Mouse (Mus musculus) B cell, adult 2 months (primary cell): Measurements from ENCODE around the gene Adcy1.

ENCODE experiments used
- DNase-seq, 2 experiments: peaks; one replicate each; pipeline ENCODE4 v3.0.0; 2022

The Adcy1 gene

GRCm38 (mm10) chr11:7071617-7072016, 8.3 kb downstream of the Adcy1 start:
- no peak for DNase-seq

DNA sequence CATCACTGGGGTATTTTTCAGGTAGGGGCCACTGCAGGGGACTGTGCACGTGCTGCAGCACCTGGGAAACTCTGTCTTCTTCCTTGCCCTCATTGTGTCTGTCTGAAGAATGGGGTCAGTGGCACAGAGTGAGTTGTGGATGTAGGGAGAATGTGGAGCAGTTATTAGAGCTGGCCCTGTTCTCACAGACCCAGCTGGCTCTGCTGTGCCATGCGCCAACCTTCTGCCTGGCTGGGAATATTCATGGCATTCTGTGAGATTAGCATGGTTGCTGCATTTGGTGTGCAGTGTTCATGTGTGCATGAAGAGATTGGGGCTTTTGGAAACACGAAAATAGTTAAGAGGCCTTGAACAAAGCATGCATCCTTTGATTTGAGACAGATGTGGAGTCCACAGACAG, 10.3 kb downstream of the Adcy1 start:
- no peak for DNase-seq

GRCm38 (mm10) chr11:7076510-7076909, 13.2 kb downstream of the Adcy1 start:
- DNase-seq = no peak

GRCm38 (mm10) chr11:7081893-7082292, 18.6 kb downstream of the Adcy1 start:
- DNase-seq = no peak

DNA sequence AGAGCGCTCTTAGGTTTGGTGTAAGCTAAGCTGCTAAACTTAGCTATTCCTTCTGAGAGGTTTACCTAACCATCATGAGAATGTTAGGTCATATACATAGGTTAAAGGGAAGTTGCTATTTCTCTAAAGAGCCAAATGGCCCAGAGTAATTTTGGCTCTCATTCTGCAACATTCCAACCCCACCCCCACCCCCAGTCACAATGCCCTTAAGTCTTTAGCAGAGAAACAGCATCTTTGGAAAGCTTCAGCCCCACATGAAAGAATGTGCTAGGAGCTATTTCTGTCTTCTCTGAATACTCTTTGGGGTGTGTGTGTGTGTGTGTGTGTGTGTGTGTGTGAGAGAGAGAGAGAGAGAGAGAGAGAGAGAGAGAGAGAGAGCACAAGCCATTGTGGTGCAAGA, 20.6 kb downstream of the Adcy1 start:
- no peak for DNase-seq

- no peak for DNase-seq
Measured at GRCm38 (mm10) chr11:7085184-7085583, 21.9 kb downstream of the Adcy1 start.

DNA sequence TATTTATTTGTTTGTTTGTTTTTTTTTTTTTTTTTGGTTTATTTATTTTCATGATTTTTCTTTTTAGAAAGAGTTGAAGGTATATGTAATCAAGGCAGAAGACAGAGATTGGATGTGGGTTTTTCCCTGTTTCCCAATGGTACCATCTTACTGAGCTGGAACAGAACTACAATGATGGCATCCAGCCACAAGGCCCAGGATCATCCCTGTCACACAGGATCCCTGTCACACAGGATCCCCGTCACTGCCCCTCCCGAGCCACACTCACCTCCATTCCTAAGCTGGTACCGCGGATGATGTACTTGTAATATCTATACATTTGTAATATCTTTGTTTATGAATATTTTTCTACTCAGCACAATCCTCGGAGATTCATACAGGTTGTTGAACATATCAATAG, 27.8 kb downstream of the Adcy1 start:
- no peak for DNase-seq

DNA sequence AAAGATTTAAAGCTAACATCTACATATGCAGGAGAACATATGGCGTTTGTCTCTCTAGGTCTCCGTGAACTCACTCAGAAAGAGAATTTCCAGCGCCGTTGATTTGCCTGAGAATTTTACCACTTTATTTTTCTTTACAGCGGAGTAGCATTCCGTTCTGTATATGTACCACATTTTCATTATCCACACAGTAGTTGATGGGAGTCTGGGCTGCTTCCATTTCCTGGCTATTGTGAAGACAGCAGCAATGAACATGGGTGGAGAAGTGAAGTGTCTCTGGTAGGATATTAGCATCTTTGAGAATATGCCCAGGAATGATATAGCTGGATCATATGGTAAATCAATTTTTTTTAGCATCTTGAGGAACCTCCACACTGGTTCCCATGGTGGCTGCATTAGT, 31.6 kb downstream of the Adcy1 start:
- no peak for DNase-seq

- no peak for DNase-seq
Measured at GRCm38 (mm10) chr11:7101674-7102073, 38.4 kb downstream of the Adcy1 start.

- DNase-seq = no peak
Measured at GRCm38 (mm10) chr11:7102256-7103194, 39.2 kb downstream of the Adcy1 start.

GRCm38 (mm10) chr11:7105337-7105736, 42.0 kb downstream of the Adcy1 start:
- DNase-seq = no peak

DNA sequence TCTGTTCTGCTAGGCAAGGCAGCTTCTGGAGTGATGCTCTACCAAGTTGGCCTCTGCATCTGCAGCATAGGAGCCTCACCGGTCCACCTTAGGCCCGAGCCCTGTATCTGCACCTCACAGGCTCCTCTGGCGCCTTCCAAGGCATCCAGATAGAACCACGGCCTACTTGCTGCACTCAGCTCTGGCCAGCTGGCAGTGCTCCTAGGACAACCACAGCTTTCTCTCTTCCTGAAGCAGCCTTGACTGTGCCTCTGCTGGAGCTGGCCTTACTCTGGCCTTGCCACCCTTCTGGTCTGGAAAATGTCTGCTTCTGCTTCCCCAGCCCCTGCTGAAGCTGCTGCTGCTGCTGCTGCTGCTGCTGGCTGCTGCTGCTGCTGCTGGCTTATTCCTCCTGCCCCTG, 45.8 kb downstream of the Adcy1 start:
- no peak for DNase-seq

- no peak for DNase-seq
Measured at GRCm38 (mm10) chr11:7113046-7113445, 49.8 kb downstream of the Adcy1 start.

DNA sequence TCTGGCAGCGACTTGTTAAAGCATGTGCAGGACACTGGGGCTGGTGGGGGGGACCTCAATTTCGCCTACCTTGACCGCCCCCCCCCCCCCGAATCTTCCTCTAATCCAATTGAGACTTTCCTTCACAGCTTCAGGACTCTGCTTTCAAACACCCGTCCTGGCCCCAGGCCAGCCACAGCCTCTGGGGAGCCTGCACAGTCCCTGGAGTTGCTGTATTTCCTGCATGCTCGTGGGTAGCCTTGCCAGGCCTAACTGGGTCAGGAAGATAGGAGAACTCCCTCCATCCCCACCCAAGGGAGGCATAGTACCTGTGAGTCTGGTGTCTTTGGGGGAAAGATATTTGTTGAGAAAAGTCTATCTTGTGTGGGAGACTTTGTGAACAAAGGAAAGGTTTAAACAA, 50.4 kb downstream of the Adcy1 start:
- no peak for DNase-seq

GRCm38 (mm10) chr11:7114312-7114711, 51.0 kb downstream of the Adcy1 start:
- DNase-seq = no peak

- DNase-seq = no peak
Measured at GRCm38 (mm10) chr11:7116647-7117046, 53.4 kb downstream of the Adcy1 start.

DNA sequence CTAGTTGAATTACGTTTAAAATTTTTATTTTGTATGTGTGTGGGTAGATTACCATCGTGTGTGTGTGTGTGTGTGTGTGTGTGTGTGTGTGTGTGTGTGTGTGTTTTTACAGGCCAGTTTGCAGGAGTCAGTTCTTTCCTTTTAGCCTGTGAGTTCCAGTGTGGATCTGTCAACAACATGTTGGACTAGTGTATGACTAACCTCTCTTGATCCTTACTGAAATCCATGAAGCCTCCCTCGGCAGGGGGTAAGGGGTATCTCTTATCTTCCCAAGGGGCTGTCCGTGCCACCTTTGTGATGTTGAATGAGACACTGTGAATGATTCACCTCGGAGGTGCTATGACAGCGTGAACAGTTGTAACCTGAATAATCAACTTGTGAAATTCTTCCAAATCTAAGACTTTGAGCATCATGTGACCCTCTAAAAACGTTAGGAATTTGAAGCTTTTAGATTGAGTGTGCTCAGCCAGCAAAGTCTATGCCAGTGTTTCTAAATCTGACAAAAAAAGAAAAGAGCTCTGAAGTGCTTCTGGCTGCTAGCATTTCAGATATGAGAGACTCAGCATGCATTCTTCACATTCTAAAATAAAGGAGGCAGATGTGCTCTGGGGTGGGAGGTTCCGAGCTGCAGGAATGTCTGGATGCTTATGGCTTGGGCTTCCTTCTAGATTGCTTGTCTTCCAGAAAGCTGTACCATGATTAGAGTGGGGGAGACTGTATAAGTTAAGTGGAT, 66.2 kb downstream of the Adcy1 start:
- DNase-seq = no peak

DNA sequence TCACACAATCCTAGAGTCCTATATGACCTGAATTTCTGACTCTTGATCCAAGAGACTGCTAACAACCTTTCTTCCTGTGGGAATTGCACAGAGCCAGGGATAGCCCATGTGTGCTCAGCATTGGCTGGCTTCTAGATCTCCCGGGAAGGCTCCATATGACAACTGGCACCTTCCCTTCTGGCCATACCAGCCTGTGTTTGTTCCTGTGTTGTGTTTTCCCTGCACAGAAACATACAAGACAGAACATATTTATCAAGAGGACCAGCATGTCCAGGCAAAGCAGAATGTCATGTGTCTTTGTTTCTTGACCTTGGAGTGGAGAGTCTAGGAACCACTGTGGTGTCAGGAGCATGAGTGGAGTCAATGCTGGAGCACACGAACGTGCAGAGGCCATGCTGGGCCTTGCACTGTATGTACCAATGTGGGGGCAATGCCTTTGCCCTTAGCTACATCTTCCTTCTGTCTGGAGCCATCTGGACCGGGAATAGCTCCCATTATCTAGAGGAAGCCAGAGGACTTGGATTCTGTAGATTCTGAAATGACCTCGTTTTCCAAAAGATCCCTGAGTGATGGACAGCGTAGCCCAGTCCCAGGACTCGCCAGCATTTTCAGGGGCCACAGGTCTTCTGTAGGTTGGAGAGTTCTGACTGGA, 69.6 kb downstream of the Adcy1 start:
- no peak for DNase-seq

- DNase-seq = no peak
Measured at GRCm38 (mm10) chr11:7133736-7134135, 70.4 kb downstream of the Adcy1 start.

- DNase-seq = no peak
Measured at GRCm38 (mm10) chr11:7134319-7134718, 71.0 kb downstream of the Adcy1 start.

- no peak for DNase-seq
Measured at GRCm38 (mm10) chr11:7135301-7135700, 72.0 kb downstream of the Adcy1 start.

GRCm38 (mm10) chr11:7135763-7136162, 72.5 kb downstream of the Adcy1 start:
- DNase-seq = no peak

DNA sequence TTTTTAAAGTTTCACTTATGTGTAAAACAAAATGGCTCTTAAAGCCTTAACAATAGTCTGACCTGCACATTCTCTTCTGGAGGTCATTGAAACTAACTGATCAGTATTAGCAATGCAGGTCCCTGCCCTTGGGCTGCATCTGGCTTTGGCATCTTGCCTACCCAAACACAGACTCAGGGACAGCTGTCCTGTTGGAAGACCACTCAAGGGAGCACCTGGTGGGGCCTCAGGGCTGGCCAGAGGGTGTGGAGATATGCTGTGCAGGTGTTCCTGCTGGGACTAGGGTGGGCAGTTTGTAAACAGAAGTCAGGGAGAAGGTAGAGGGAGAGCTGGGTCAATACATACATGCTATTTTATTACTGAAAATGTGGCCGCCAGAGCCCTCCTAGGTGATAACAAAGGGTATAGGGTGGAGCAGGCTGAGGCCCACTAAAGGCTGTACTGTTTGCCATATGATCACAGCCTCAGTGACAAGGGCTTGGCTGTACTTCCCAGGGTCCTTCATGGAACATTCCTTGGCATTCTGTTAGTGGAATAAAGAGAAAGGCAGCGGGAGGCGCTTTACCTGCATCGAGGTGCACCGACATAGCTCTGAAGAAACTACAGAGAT, 73.1 kb downstream of the Adcy1 start:
- DNase-seq = no peak
